Mouse (Mus musculus): ENCODE results near the gene Pyroxd1. TPM values are rescaled to one million over a fixed set of nuclear protein-coding genes. Genes with fewer than 3 reads are reported as not detected.

The Pyroxd1 gene
- 0.35 and 0.41 TPM in 2 replicates for polyA plus RNA-seq (2012; ENCODE audit: low replicate concordance)

GRCm38 (mm10) chr6:142345440-142346038 lies at the start of gene Pyroxd1:
Gene Pyroxd1 (plus strand): TSS chr6:142345654.

GRCm38 (mm10) chr6:142298098-142298497 lies 47.4 kb upstream of the Pyroxd1 start, which contains the start of gene Iapp:
Gene Iapp (plus strand): TSS chr6:142298423.

GRCm38 (mm10) chr6:142322881-142323280 lies 22.6 kb upstream of the Pyroxd1 start, which contains the start of gene Slco1a5:
Gene Slco1a5 (minus strand): TSS chr6:142322981.

GRCm38 (mm10) chr6:142387011-142387754 lies 41.7 kb downstream of the Pyroxd1 start, which contains the start of the genes Recql and Golt1b:
Gene Recql (minus strand): TSS chr6:142387087.
Gene Golt1b (plus strand): TSS chr6:142387221.

Other genes starting within 250 kb of the Pyroxd1 start
- 0.54 TPM in 1 of 2 replicates, not detected in the other for gene Slco1a6, start 137.1 kb upstream of the Pyroxd1 start, polyA plus RNA-seq (2012; ENCODE audit: low replicate concordance)
- gene Iapp, start 47.2 kb upstream of the Pyroxd1 start, polyA plus RNA-seq (2012; ENCODE audit: low replicate concordance) = not detected in 2 replicates
- gene Slco1a5, start 22.7 kb upstream of the Pyroxd1 start, polyA plus RNA-seq (2012; ENCODE audit: low replicate concordance) = not detected in 2 replicates
- 2.1 and 3.7 TPM in 2 replicates for gene Recql, start 41.4 kb downstream of the Pyroxd1 start, polyA plus RNA-seq (2012; ENCODE audit: low replicate concordance)
- 19.9 and 59.1 TPM in 2 replicates for gene Golt1b, start 41.6 kb downstream of the Pyroxd1 start, polyA plus RNA-seq (2012; ENCODE audit: low replicate concordance)
- gene Spx, start 67.8 kb downstream of the Pyroxd1 start, polyA plus RNA-seq (2012; ENCODE audit: low replicate concordance) = 0.35 and 0.46 TPM in 2 replicates
- gene Gys2, start 127.5 kb downstream of the Pyroxd1 start, polyA plus RNA-seq (2012; ENCODE audit: low replicate concordance) = not detected in 2 replicates
- 0.27 TPM in 1 of 2 replicates, not detected in the other for gene Ldhb, start 162.3 kb downstream of the Pyroxd1 start, polyA plus RNA-seq (2012; ENCODE audit: low replicate concordance)
- gene Kcnj8, start 226.0 kb downstream of the Pyroxd1 start, polyA plus RNA-seq (2012; ENCODE audit: low replicate concordance) = 3.1 and 3.4 TPM in 2 replicates

Measured in leukemia stem cell, adult 10-12 weeks (primary cell).